Mouse (Mus musculus) kidney, postnatal 25 days (tissue): ENCODE data around the gene Pam16.

Source experiments
- DNase-seq, 2 experiments: peaks; one replicate each; pipeline ENCODE4 v3.0.0; 2021; ENCODE audit warnings: mixed read lengths in 2 of 2

Gene Pam16

GRCm38 (mm10) chr16:4607818-4608531 lies 16.8 kb downstream of the Pam16 start:
- DNase-seq = peak; percentile 87 to 88

GRCm38 (mm10) chr16:4606431-4607084 lies 18.2 kb downstream of the Pam16 start:
- peak; percentile 80 to 84 for DNase-seq

- DNase-seq = peak in 1 of 2 experiments; percentile 76
Observed at GRCm38 (mm10) chr16:4605514-4606131, 19.2 kb downstream of the Pam16 start.

- DNase-seq = peak; percentile 67 to 84
Observed at GRCm38 (mm10) chr16:4604293-4604837, 20.4 kb downstream of the Pam16 start.

GRCm38 (mm10) chr16:4603453-4603837 lies 21.3 kb downstream of the Pam16 start:
- DNase-seq = no peak

GRCm38 (mm10) chr16:4602766-4603452 lies 21.9 kb downstream of the Pam16 start:
- DNase-seq = peak; percentile 81 to 93

GRCm38 (mm10) chr16:4602189-4602588 lies 22.6 kb downstream of the Pam16 start:
- DNase-seq = peak; percentile 87 to 95

- peak; percentile 76 to 92 for DNase-seq
Observed at GRCm38 (mm10) chr16:4600701-4601310, 24.0 kb downstream of the Pam16 start.

- DNase-seq = peak in 1 of 2 experiments; percentile 56
Observed at GRCm38 (mm10) chr16:4599616-4600015, 25.2 kb downstream of the Pam16 start.

- peak; percentile 32 to 60 for DNase-seq
Observed at GRCm38 (mm10) chr16:4598891-4599543, 25.8 kb downstream of the Pam16 start.

GRCm38 (mm10) chr16:4598041-4598440 lies 26.7 kb downstream of the Pam16 start:
- DNase-seq = peak in 1 of 2 experiments; percentile 29

GRCm38 (mm10) chr16:4597296-4597695 lies 27.5 kb downstream of the Pam16 start:
- peak; percentile 14 to 52 for DNase-seq

GRCm38 (mm10) chr16:4596836-4597235 lies 28.0 kb downstream of the Pam16 start:
- peak in 1 of 2 experiments; percentile 26 for DNase-seq

- DNase-seq = peak in 1 of 2 experiments; percentile 51
Observed at GRCm38 (mm10) chr16:4596141-4596728, 28.6 kb downstream of the Pam16 start.

GRCm38 (mm10) chr16:4595527-4595963 lies 29.2 kb downstream of the Pam16 start:
- DNase-seq = peak; percentile 88 to 94

GRCm38 (mm10) chr16:4594814-4595526 lies 29.8 kb downstream of the Pam16 start:
- DNase-seq = no peak

GRCm38 (mm10) chr16:4593971-4594813 lies 30.6 kb downstream of the Pam16 start, which contains the start of gene Glis2:
Glis2 (plus strand) TSS chr16:4594713.
- peak; percentile 75 to 93 for DNase-seq

GRCm38 (mm10) chr16:4592909-4593875 lies 31.6 kb downstream of the Pam16 start:
- peak; percentile 87 to 91 for DNase-seq
